Mouse (Mus musculus) left cerebral cortex, postnatal 14 days (tissue): ENCODE data around the gene Clec12a. TPM values are rescaled to one million over a fixed set of nuclear protein-coding genes. Genes with fewer than 3 reads are reported as not detected.

Source experiments
- total RNA-seq, 2 experiments: library from RNA; stranded (reverse); gene quantifications; 2 replicates each; pipeline ENCODE4 v1.2.3; 2021

The Clec12a gene
- total RNA-seq, 2 experiments from 2014 or later, result 0.25 TPM; not detected in 1

Other genes starting within 250 kb of the Clec12a start
- not detected for gene Clec2e, start 241.8 kb upstream of the Clec12a start, total RNA-seq
- gene Clec2d, start 162.1 kb upstream of the Clec12a start, total RNA-seq, result 1 to 10 TPM; 6.1 to 8.0 TPM
- gene Cd69, start 67.3 kb upstream of the Clec12a start, total RNA-seq, result not detected
- gene 4922502D21Rik, start 10.9 kb upstream of the Clec12a start, total RNA-seq, result not detected
- gene Clec12b, start 43.2 kb downstream of the Clec12a start, total RNA-seq, result not detected
- under 1 TPM in 1 of 2 experiments, not detected in 1; 0.46 TPM for gene Clec1b, start 54.6 kb downstream of the Clec12a start, total RNA-seq
- not detected for gene Clec9a, start 66.2 kb downstream of the Clec12a start, total RNA-seq
- 1 to 10 TPM; 1.4 to 2.1 TPM for gene Clec1a, start 109.3 kb downstream of the Clec12a start, total RNA-seq
- gene Olr1, start 164.5 kb downstream of the Clec12a start, total RNA-seq, result not detected
- not detected for gene Tmem52b, start 169.9 kb downstream of the Clec12a start, total RNA-seq
- gene Gabarapl1, start 190.5 kb downstream of the Clec12a start, total RNA-seq, result 100 to 1,000 TPM; 576 to 580 TPM
- not detected for gene Klre1, start 235.2 kb downstream of the Clec12a start, total RNA-seq
- under 1 TPM in 1 of 2 experiments, not detected in 1; 0.49 TPM for gene Klrd1, start 249.1 kb downstream of the Clec12a start, total RNA-seq